Mouse (Mus musculus) forebrain, embryonic 14.5 days (tissue): Measurements from ENCODE around the gene Tstd1. TPM values are rescaled to one million over a fixed set of nuclear protein-coding genes. Genes with fewer than 3 reads are reported as not detected.

Experiments used
- ATAC-seq: fragments of 200-750 bp; cut with Nextera tagmentation; 2 replicates; pipeline ENCODE4 v1.8.0; 2017; ENCODE audit warnings: mild to moderate bottlenecking, moderate library complexity
- DNase-seq: peaks from one replicate; pipeline ENCODE4 v3.0.0-alpha.2; 2015; ENCODE audit warnings: low spot score
- H3K27ac ChIP-seq: fragments of 300-500 bp; sonication (generic); 2 replicates; pipeline ENCODE4 v1.5.1; 2014; ENCODE audit warnings: low read depth, mild to moderate bottlenecking, control low read depth, low read length, moderate library complexity
- H3K27me3 ChIP-seq: fragments of 300-500 bp; sonication (generic); replicated peaks from 2 replicates; pipeline ENCODE4 v1.6.1; 2014; ENCODE audit warnings: low read length, control low read depth, mixed read lengths; ENCODE audit not compliant: control insufficient read depth, insufficient read depth
- H3K36me3 ChIP-seq: fragments of 300-500 bp; sonication (generic); 2 replicates; pipeline ENCODE4 v1.6.1; 2014; ENCODE audit warnings: low read length, control low read depth; ENCODE audit not compliant: control insufficient read depth, insufficient read depth
- H3K4me1 ChIP-seq: fragments of 300-500 bp; sonication (generic); 2 replicates; pipeline ENCODE4 v1.6.1; 2014; ENCODE audit warnings: antibody characterized with exemption, low read length, control low read depth; ENCODE audit not compliant: control insufficient read depth, insufficient read depth
- H3K4me2 ChIP-seq: fragments of 300-500 bp; sonication (generic); 2 replicates; pipeline ENCODE4 v1.6.1; 2014; ENCODE audit warnings: mild to moderate bottlenecking, control low read depth, low read length
- H3K4me3 ChIP-seq: fragments of 300-500 bp; sonication (generic); 2 replicates; pipeline ENCODE4 v1.5.1; 2014; ENCODE audit warnings: low read depth, low read length, control low read depth
- H3K9ac ChIP-seq: fragments of 300-500 bp; sonication (generic); 2 replicates; pipeline ENCODE4 v1.6.1; 2014; ENCODE audit warnings: mild to moderate bottlenecking, low read length, control low read depth, moderate library complexity
- H3K9me3 ChIP-seq: fragments of 300-500 bp; sonication (generic); replicated peaks from 2 replicates; pipeline ENCODE4 v1.6.1; 2016; ENCODE audit warnings: low read length, control low read depth, mixed read lengths; ENCODE audit not compliant: control insufficient read depth
- WGBS: fragments of 180-500 bp; shearing (Covaris S2); extraction: QIAGEN DNeasy Blood & Tissue Kit; methylation state at CpG from one replicate; pipeline ENCODE4 v1.1.7; 2014; 5-methylcytosine and 5-hydroxymethylcytosine counted together
- polyA plus RNA-seq: library from polyadenylated mRNA; unstranded; fragments of >200 nt; fragmentation: Nextera tagmentation; extraction: Ambion mirVana; gene quantifications from 2 replicates; pipeline ENCODE4 v1.2.1, GENCODE M21; 2014

The Tstd1 gene
- polyA plus RNA-seq, 1 experiment from 2014 or later: 4.5 TPM

GRCm38 (mm10) chr1:171384361-171384760 is 34.3 kb upstream of the Tstd1 start:
- no peaks in the 10 kb centered on the region for H3K36me3 ChIP-seq
- H3K4me3 ChIP-seq: no peak overlapping the region
- H3K4me2 ChIP-seq: no peak overlapping the region
- H3K9ac ChIP-seq: no peak overlapping the region
- no peak for ATAC-seq
- no peaks in the 10 kb centered on the region; the same call in 1 of the 2 replicates for H3K4me1 ChIP-seq
- DNase-seq: no peak
- no peak overlapping the region for H3K27ac ChIP-seq
- no peaks in the 10 kb centered on the region for H3K9me3 ChIP-seq
- peaks cover 5% of the 10 kb centered on the region for H3K27me3 ChIP-seq
- 66% methylated on average over 9 of the region's 9 CpGs for WGBS

DNA sequence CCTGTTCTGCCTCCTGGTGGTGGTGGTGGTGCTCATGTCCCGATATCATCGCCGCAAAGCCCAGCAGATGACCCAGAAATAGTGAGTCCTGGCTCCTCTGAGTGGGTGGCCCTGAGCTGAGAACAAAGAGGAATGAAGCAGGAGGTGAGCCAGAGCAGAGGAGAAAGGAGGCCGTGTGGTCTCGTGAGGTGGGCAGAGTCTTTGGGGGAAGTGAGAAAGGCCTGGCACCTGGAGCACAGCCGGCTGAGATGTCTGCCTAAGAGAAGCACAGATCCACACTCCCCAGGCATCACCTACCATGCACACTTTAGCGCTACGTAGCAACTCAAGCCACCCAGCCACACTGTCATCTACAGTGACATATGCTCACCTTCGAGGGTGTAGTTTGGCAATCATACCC is 33.5 kb upstream of the Tstd1 start:
- peaks cover 5% of the 10 kb centered on the region for H3K27me3 ChIP-seq
- 66% methylated on average over 9 of the region's 9 CpGs for WGBS
- no peaks in the 10 kb centered on the region; the same call in 1 of the 2 replicates for H3K4me1 ChIP-seq
- H3K4me2 ChIP-seq: no peak overlapping the region
- ATAC-seq (no peak), DNase-seq (no peak)
- H3K27ac ChIP-seq: no peak overlapping the region
- H3K4me3 ChIP-seq: no peak overlapping the region
- H3K36me3 ChIP-seq: no peaks in the 10 kb centered on the region
- H3K9me3 ChIP-seq: no peaks in the 10 kb centered on the region
- H3K9ac ChIP-seq: no peak overlapping the region

GRCm38 (mm10) chr1:171387099-171387498 is 31.6 kb upstream of the Tstd1 start:
- 27% methylated on average over 6 of the region's 6 CpGs for WGBS
- ATAC-seq (no peak), DNase-seq (peak; percentile 32)
- no peaks in the 10 kb centered on the region for H3K9me3 ChIP-seq
- H3K4me3 ChIP-seq: no peak overlapping the region
- H3K36me3 ChIP-seq: no peaks in the 10 kb centered on the region
- no peak overlapping the region for H3K27ac ChIP-seq
- H3K4me1 ChIP-seq: no peaks in the 10 kb centered on the region
- no peaks in the 10 kb centered on the region for H3K27me3 ChIP-seq
- H3K9ac ChIP-seq: no peak overlapping the region
- H3K4me2 ChIP-seq: no peak overlapping the region

- no peak within 1 kb of the TSS for H3K27ac ChIP-seq
- no peak for DNase-seq
- no peaks in the 10 kb centered on the region for H3K4me1 ChIP-seq
- H3K36me3 ChIP-seq: no peaks in the 10 kb centered on the region
- no peak for ATAC-seq
- H3K9ac ChIP-seq: no peak within 1 kb of the TSS
- H3K9me3 ChIP-seq: no peaks in the 10 kb centered on the region
- H3K27me3 ChIP-seq: no peaks in the 10 kb centered on the region
- no peak within 1 kb of the TSS for H3K4me3 ChIP-seq
- WGBS: 82% methylated on average over 15 of the region's 15 CpGs
- H3K4me2 ChIP-seq: no peak within 1 kb of the TSS
Observed at GRCm38 (mm10) chr1:171388376-171389102, 30.1 kb upstream of the Tstd1 start, which contains the start of gene Arhgap30. Arhgap30 (plus strand) TSS chr1:171388954.

DNA sequence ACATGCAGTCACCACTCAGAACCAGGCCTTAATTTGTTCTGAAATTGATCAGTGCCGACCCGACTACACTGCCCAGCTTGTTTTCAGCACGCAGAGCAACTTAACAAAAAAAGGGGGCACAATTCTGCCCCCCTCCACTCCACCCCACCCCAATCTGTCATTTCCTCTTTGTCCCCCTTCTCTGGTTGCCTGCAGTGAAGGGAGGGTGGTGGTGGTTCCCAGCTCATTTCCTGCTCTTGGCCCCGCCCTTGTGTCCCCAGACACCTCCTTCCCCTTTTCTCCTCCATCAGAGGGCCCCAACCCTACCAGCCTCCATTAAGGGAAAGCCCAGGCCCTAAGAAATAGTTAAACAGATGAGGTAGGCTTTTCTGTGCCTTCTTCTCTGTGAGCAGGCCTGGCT is 28.6 kb upstream of the Tstd1 start:
- H3K9me3 ChIP-seq: no peaks in the 10 kb centered on the region
- H3K4me1 ChIP-seq: no peaks in the 10 kb centered on the region
- ATAC-seq (no peak), DNase-seq (no peak)
- H3K27ac ChIP-seq: no peak overlapping the region
- no peak overlapping the region for H3K4me3 ChIP-seq
- 74% methylated on average over 4 of the region's 4 CpGs for WGBS
- H3K4me2 ChIP-seq: no peak overlapping the region
- H3K36me3 ChIP-seq: no peaks in the 10 kb centered on the region
- no peak overlapping the region for H3K9ac ChIP-seq
- no peaks in the 10 kb centered on the region for H3K27me3 ChIP-seq

GRCm38 (mm10) chr1:171401821-171402220 is 16.9 kb upstream of the Tstd1 start:
- Histone ChIP-seq H3K9ac (no peak overlapping the region), H3K4me3 (no peak overlapping the region), H3K27me3 (no peaks in the 10 kb centered on the region), H3K36me3 (no peaks in the 10 kb centered on the region), H3K9me3 (no peaks in the 10 kb centered on the region), H3K4me1 (no peaks in the 10 kb centered on the region), H3K4me2 (no peak overlapping the region), H3K27ac (no peak overlapping the region)
- DNase-seq (no peak), ATAC-seq (no peak)
- WGBS: 83% methylated on average over 4 of the region's 4 CpGs

GRCm38 (mm10) chr1:171402991-171403390 is 15.7 kb upstream of the Tstd1 start:
- Histone ChIP-seq H3K4me1 (no peaks in the 10 kb centered on the region), H3K27ac (no peak overlapping the region), H3K9ac (no peak overlapping the region), H3K4me3 (no peak overlapping the region), H3K27me3 (no peaks in the 10 kb centered on the region), H3K36me3 (no peaks in the 10 kb centered on the region), H3K4me2 (no peak overlapping the region), H3K9me3 (no peaks in the 10 kb centered on the region)
- DNase-seq (no peak), ATAC-seq (no peak)
- 78% methylated on average over 9 of the region's 9 CpGs for WGBS

- DNase-seq: no peak
- no peaks in the 10 kb centered on the region for H3K9me3 ChIP-seq
- H3K36me3 ChIP-seq: no peaks in the 10 kb centered on the region
- H3K4me2 ChIP-seq: no peak overlapping the region
- H3K9ac ChIP-seq: no peak overlapping the region
- no peaks in the 10 kb centered on the region for H3K4me1 ChIP-seq
- no peak overlapping the region for H3K4me3 ChIP-seq
- H3K27me3 ChIP-seq: no peaks in the 10 kb centered on the region
- H3K27ac ChIP-seq: no peak overlapping the region
- no peak for ATAC-seq
- 79% methylated on average over 5 of the region's 5 CpGs for WGBS
Observed at GRCm38 (mm10) chr1:171407263-171407662, 11.4 kb upstream of the Tstd1 start.

GRCm38 (mm10) chr1:171410231-171410630 is 8.4 kb upstream of the Tstd1 start:
- Histone ChIP-seq H3K4me3 (no peak overlapping the region), H3K9me3 (no peaks in the 10 kb centered on the region), H3K36me3 (peaks cover 2% of the 10 kb centered on the region), H3K27me3 (no peaks in the 10 kb centered on the region), H3K27ac (no peak overlapping the region), H3K9ac (no peak overlapping the region), H3K4me2 (no peak overlapping the region), H3K4me1 (peaks cover 9% of the 10 kb centered on the region; the same call in 1 of the 2 replicates)
- ATAC-seq (no peak), DNase-seq (no peak)
- 89% methylated on average over 1 of the region's 1 CpGs for WGBS
